Mouse (Mus musculus) lung, embryonic 15.5 days (tissue): ENCODE data around the gene Ccdc194. TPM values are rescaled to one million over a fixed set of nuclear protein-coding genes. Genes with fewer than 3 reads are reported as not detected.

Experiments used
- ATAC-seq: fragments of 200-750 bp; cut with Nextera tagmentation; 2 replicates; pipeline ENCODE4 v1.8.0; 2017; ENCODE audit warnings: moderate number of reproducible peaks, borderline replicate concordance; ENCODE audit not compliant: low FRiP score, low TSS enrichment; ENCODE audit errors: extremely low read depth
- H3K27ac ChIP-seq: fragments of 300-500 bp; sonication (generic); 2 replicates; pipeline ENCODE4 v1.5.1; 2015; ENCODE audit warnings: moderate library complexity, mild to moderate bottlenecking, inconsistent platforms
- H3K27me3 ChIP-seq: fragments of 300-500 bp; sonication (generic); 2 replicates; pipeline ENCODE4 v1.6.1; 2015; ENCODE audit warnings: inconsistent platforms
- H3K36me3 ChIP-seq: fragments of 300-500 bp; sonication (generic); 2 replicates; pipeline ENCODE4 v1.6.1; 2015; ENCODE audit warnings: inconsistent platforms
- H3K4me1 ChIP-seq: fragments of 300-500 bp; sonication (generic); 2 replicates; pipeline ENCODE4 v1.6.1; 2015; ENCODE audit warnings: inconsistent platforms
- H3K4me2 ChIP-seq: fragments of 300-500 bp; sonication (generic); 2 replicates; pipeline ENCODE4 v1.6.1; 2015; ENCODE audit warnings: inconsistent platforms, mild to moderate bottlenecking, moderate library complexity
- H3K4me3 ChIP-seq: fragments of 300-500 bp; sonication (generic); 2 replicates; pipeline ENCODE4 v1.5.1; 2015; ENCODE audit warnings: mild to moderate bottlenecking, inconsistent platforms
- H3K9ac ChIP-seq: fragments of 300-500 bp; sonication (generic); 2 replicates; pipeline ENCODE4 v1.6.1; 2015; ENCODE audit warnings: inconsistent platforms
- H3K9me3 ChIP-seq: fragments of 300-500 bp; sonication (generic); 2 replicates; pipeline ENCODE4 v1.6.1; 2016; ENCODE audit warnings: inconsistent platforms
- WGBS: fragments of 180-500 bp; shearing (Covaris S2); methylation state at CpG from one replicate; pipeline ENCODE4 v1.1.7; 2015; 5-methylcytosine and 5-hydroxymethylcytosine counted together
- polyA plus RNA-seq: library from polyadenylated mRNA; unstranded; fragments of >200 nt; fragmentation: Nextera tagmentation; extraction: Ambion mirVana; gene quantifications from 2 replicates; pipeline ENCODE4 v1.2.1, GENCODE M21; 2015

The Ccdc194 gene
- polyA plus RNA-seq, 1 experiment from 2014 or later, result 0.65 TPM

GRCm38 (mm10) chr8:71505326-71505725 is 20.2 kb downstream of the Ccdc194 start:
- Histone ChIP-seq H3K4me3 (no peak overlapping the region), H3K27me3 (peaks cover 39% of the 10 kb centered on the region), H3K9me3 (no peaks in the 10 kb centered on the region), H3K4me1 (peaks cover 18% of the 10 kb centered on the region), H3K36me3 (no peaks in the 10 kb centered on the region), H3K27ac (no peak overlapping the region), H3K9ac (no peak overlapping the region), H3K4me2 (no peak overlapping the region)
- WGBS, result 86% methylated on average over 4 of the region's 4 CpGs
- ATAC-seq, result no peak

GRCm38 (mm10) chr8:71504349-71504748 is 21.2 kb downstream of the Ccdc194 start:
- Histone ChIP-seq H3K9ac (no peak overlapping the region), H3K4me1 (peaks cover 23% of the 10 kb centered on the region), H3K27ac (0 out of 2 replicates have a peak overlapping the region, but pooled peaks have one; percentile 2), H3K36me3 (no peaks in the 10 kb centered on the region), H3K9me3 (no peaks in the 10 kb centered on the region), H3K4me2 (no peak overlapping the region), H3K27me3 (peaks cover 31% of the 10 kb centered on the region), H3K4me3 (no peak overlapping the region)
- ATAC-seq, result no peak
- WGBS, result 88% methylated on average over 4 of the region's 4 CpGs

GRCm38 (mm10) chr8:71498816-71499690 is 26.5 kb downstream of the Ccdc194 start:
- peak; percentile 7 for ATAC-seq

GRCm38 (mm10) chr8:71497881-71498501 is 27.5 kb downstream of the Ccdc194 start:
- no peaks in the 10 kb centered on the region for H3K9me3 ChIP-seq
- peaks cover 10% of the 10 kb centered on the region for H3K36me3 ChIP-seq
- no peaks in the 10 kb centered on the region for H3K27me3 ChIP-seq
- 0 out of 2 replicates have a peak, but pooled peaks have one; percentile 7 for ATAC-seq
- peaks cover 52% of the 10 kb centered on the region for H3K4me1 ChIP-seq
- peak overlapping the region; percentile 8; the same call in 1 of the 2 replicates for H3K9ac ChIP-seq
- H3K27ac ChIP-seq, result peak overlapping the region; percentile 72
- WGBS, result 18% methylated on average over 15 of the region's 15 CpGs
- peak overlapping the region; percentile 11; the same call in 1 of the 2 replicates for H3K4me2 ChIP-seq
- H3K4me3 ChIP-seq, result no peak overlapping the region

More at GRCm38 (mm10) chr8:71498816-71499690, 26.5 kb downstream of the Ccdc194 start:
- WGBS, result 15% methylated on average over 16 of the region's 16 CpGs
- no peaks in the 10 kb centered on the region for H3K9me3 ChIP-seq
- no peak overlapping the region for H3K4me3 ChIP-seq
- peaks cover 2% of the 10 kb centered on the region; the same call in 1 of the 2 replicates for H3K36me3 ChIP-seq
- H3K4me2 ChIP-seq, result peak overlapping the region; percentile 11; the same call in 1 of the 2 replicates
- peaks cover 52% of the 10 kb centered on the region for H3K4me1 ChIP-seq
- no peak overlapping the region for H3K9ac ChIP-seq
- H3K27me3 ChIP-seq, result no peaks in the 10 kb centered on the region
- H3K27ac ChIP-seq, result peak overlapping the region; percentile 72

GRCm38 (mm10) chr8:71497077-71497645 is 28.4 kb downstream of the Ccdc194 start:
- no peaks in the 10 kb centered on the region for H3K27me3 ChIP-seq
- no peak for ATAC-seq
- H3K4me3 ChIP-seq, result no peak overlapping the region
- WGBS, result 83% methylated on average over 1 of the region's 1 CpGs
- H3K9me3 ChIP-seq, result no peaks in the 10 kb centered on the region
- peaks cover 52% of the 10 kb centered on the region for H3K4me1 ChIP-seq
- no peak overlapping the region for H3K4me2 ChIP-seq
- no peak overlapping the region for H3K9ac ChIP-seq
- H3K36me3 ChIP-seq, result peaks cover 18% of the 10 kb centered on the region
- peak overlapping the region; percentile 83 for H3K27ac ChIP-seq

- H3K27ac ChIP-seq, result peak overlapping the region; percentile 83
- 24% methylated on average over 11 of the region's 11 CpGs for WGBS
- no peaks in the 10 kb centered on the region for H3K27me3 ChIP-seq
- H3K36me3 ChIP-seq, result peaks cover 23% of the 10 kb centered on the region
- H3K9ac ChIP-seq, result no peak overlapping the region
- H3K4me3 ChIP-seq, result no peak overlapping the region
- H3K4me2 ChIP-seq, result no peak overlapping the region
- peak; percentile 65 for ATAC-seq
- H3K9me3 ChIP-seq, result no peaks in the 10 kb centered on the region
- peaks cover 52% of the 10 kb centered on the region for H3K4me1 ChIP-seq
These were observed 29.0 kb downstream of the Ccdc194 start for GRCm38 (mm10) chr8:71496481-71496880.

- peaks cover 52% of the 10 kb centered on the region for H3K4me1 ChIP-seq
- ATAC-seq, result no peak
- H3K27me3 ChIP-seq, result no peaks in the 10 kb centered on the region
- no peak overlapping the region for H3K9ac ChIP-seq
- H3K9me3 ChIP-seq, result no peaks in the 10 kb centered on the region
- 71% methylated on average over 5 of the region's 5 CpGs for WGBS
- H3K27ac ChIP-seq, result peak overlapping the region; percentile 83
- H3K36me3 ChIP-seq, result peaks cover 23% of the 10 kb centered on the region
- H3K4me3 ChIP-seq, result no peak overlapping the region
- no peak overlapping the region for H3K4me2 ChIP-seq
These were observed 29.7 kb downstream of the Ccdc194 start for GRCm38 (mm10) chr8:71495811-71496210.

- Histone ChIP-seq H3K9ac (no peak overlapping the region), H3K4me2 (peak overlapping the region; percentile 46), H3K4me3 (peak overlapping the region; percentile 14; the same call in 1 of the 2 replicates), H3K9me3 (no peaks in the 10 kb centered on the region), H3K27me3 (no peaks in the 10 kb centered on the region), H3K4me1 (peaks cover 53% of the 10 kb centered on the region), H3K27ac (peak overlapping the region; percentile 83; the same call in 1 of the 2 replicates), H3K36me3 (peaks cover 27% of the 10 kb centered on the region)
- WGBS, result 10% methylated on average over 16 of the region's 16 CpGs
- ATAC-seq, result peak; percentile 46
These were observed 30.5 kb downstream of the Ccdc194 start for GRCm38 (mm10) chr8:71495039-71495438.

- ATAC-seq, result peak; percentile 85
- H3K4me2 ChIP-seq, result peak overlapping the region; percentile 98
- H3K9ac ChIP-seq, result peak overlapping the region; percentile 80
- no peaks in the 10 kb centered on the region for H3K9me3 ChIP-seq
- H3K36me3 ChIP-seq, result peaks cover 24% of the 10 kb centered on the region
- under 1% methylated on average over 22 of the region's 22 CpGs for WGBS
- peak overlapping the region; percentile 83 for H3K4me3 ChIP-seq
- peak overlapping the region; percentile 92 for H3K27ac ChIP-seq
- H3K27me3 ChIP-seq, result no peaks in the 10 kb centered on the region
- peaks cover 34% of the 10 kb centered on the region for H3K4me1 ChIP-seq
These were observed 37.1 kb downstream of the Ccdc194 start for GRCm38 (mm10) chr8:71488454-71488853.

GRCm38 (mm10) chr8:71487691-71488445 is 37.6 kb downstream of the Ccdc194 start, which contains the start of gene Gtpbp3:
Gene Gtpbp3, plus strand, starts transcription at chr8:71488103.
- WGBS, result under 1% methylated on average over 33 of the region's 33 CpGs
- H3K4me2 ChIP-seq, result peak within 1 kb of the TSS; percentile 98

GRCm38 (mm10) chr8:71486136-71486529 is 39.4 kb downstream of the Ccdc194 start:
- WGBS, result 3% methylated on average over 7 of the region's 7 CpGs
- Histone ChIP-seq H3K4me2 (peak overlapping the region; percentile 95), H3K4me1 (peaks cover 34% of the 10 kb centered on the region), H3K4me3 (peak overlapping the region; percentile 88), H3K27me3 (no peaks in the 10 kb centered on the region), H3K27ac (peak overlapping the region; percentile 89), H3K36me3 (peaks cover 8% of the 10 kb centered on the region; the same call in 1 of the 2 replicates), H3K9ac (0 out of 2 replicates have a peak overlapping the region, but pooled peaks have one; percentile 10), H3K9me3 (no peaks in the 10 kb centered on the region)
- no peak for ATAC-seq

More at GRCm38 (mm10) chr8:71487691-71488445, 37.6 kb downstream of the Ccdc194 start, which contains the start of gene Gtpbp3:
- peak; percentile 51 for ATAC-seq
- H3K4me1 ChIP-seq, result peaks cover 34% of the 10 kb centered on the region
- H3K9ac ChIP-seq, result peak within 1 kb of the TSS; percentile 80
- peaks cover 19% of the 10 kb centered on the region for H3K36me3 ChIP-seq
- no peaks in the 10 kb centered on the region for H3K27me3 ChIP-seq
- H3K27ac ChIP-seq, result peak within 1 kb of the TSS; percentile 92
- H3K9me3 ChIP-seq, result no peaks in the 10 kb centered on the region
- H3K4me3 ChIP-seq, result peak within 1 kb of the TSS; percentile 83
